Mouse (Mus musculus) monocyte, adult 2 months (primary cell): ENCODE results near the gene Ypel4.

Experiments
- DNase-seq, 2 experiments: peaks; one replicate each; pipeline ENCODE4 v3.0.0; 2022; ENCODE audit warnings: low spot score in 2 of 2, low read depth in 1 of 2

Ypel4 gene

DNA sequence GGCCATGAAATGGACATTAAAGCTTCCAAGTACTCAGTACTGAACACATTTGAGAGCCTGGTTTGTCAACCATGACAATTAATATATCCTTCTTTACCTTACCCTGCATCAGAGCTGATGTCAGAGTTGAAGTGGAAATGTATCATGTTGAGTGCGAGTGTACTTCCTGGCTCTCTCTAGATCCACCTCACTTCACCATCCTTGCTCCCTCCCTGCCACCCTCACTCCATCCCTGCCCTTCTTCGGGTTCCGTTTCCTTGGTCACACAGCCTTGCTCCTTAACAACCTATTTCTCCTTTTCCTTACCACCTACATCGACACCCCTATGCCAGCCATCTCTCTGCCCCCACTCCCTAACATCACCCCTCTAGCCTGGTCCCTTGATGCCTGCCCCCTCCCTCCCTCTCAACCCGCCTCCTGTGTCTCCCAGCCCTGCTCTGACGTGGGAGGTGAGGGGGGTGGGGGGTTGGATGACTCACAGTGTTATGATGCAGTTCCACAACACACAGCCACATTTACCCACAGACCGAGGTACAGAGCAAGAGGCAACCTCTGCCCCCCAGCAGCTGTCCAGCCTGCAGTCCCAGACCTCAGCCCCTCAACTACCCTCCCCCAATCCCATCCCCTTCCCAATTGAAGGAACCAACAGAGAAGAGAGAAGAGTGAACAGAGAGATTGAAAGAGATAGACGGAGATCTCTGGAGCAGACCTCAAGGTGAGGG is at the start of gene Ypel4:
Ypel4 (plus strand) TSS at position 480 of the 722 bp plus-strand sequence.
- DNase-seq: no peak

GRCm38 (mm10) chr2:84688080-84688844 is 45.6 kb upstream of the Ypel4 start:
- DNase-seq: no peak

DNA sequence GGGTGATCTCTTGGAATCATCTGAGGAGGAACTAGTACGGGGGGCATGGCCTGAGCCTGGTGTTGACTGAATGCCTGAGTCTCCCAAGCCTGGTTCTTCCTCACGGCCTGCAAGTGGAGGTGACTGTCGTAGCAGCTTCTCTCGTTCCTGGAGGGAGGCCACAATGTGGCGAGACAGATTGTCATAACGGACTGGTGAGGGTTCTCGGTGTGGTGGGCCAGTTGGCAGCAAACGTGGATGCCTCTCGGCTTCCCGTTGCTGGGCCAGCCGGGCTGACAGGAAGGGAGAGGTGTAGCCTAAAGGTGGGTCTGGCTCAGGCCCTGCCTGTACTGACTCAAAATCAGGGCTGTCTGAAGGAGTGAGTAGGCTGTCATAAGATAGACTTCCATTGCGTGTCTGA is 43.8 kb upstream of the Ypel4 start:
- DNase-seq: no peak

DNA sequence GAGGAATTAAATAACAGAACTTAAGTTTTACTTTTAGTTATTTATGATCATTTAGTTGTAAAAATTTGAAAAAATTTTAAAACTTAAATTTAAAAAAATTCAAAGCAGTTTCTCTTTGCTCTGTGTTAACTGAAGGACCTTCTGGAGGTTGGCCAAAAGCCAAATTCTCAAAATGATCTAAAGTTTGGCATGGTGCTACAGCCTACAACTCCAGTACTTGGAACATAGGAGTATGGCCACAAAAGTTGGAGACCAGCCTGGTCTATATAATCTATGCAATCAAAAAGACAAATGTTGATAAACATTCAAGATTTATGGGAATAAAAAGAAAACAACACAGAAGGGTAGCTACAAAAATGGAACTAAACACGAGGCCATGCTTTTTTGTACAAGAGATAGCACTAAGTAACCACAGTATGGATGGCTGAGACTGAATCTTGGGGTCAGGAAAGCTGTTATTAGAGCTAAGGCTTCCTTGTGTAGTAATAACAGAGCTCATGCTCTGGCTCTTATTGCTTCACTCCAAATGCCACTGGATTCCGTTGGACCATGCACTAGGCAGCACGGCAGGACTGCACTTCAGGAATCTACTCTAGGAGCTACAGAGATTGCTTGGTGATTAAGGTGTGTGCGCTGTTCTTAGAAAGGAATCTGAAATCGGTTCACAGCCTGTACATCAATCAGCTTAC is 38.7 kb upstream of the Ypel4 start:
- DNase-seq: no peak

- no peak for DNase-seq
These were observed 30.4 kb upstream of the Ypel4 start for GRCm38 (mm10) chr2:84703497-84703896.

- DNase-seq: no peak
These were observed 29.5 kb upstream of the Ypel4 start for GRCm38 (mm10) chr2:84704329-84704728.

GRCm38 (mm10) chr2:84705295-84705694 is 28.6 kb upstream of the Ypel4 start:
- DNase-seq: no peak

GRCm38 (mm10) chr2:84707523-84707922 is 26.3 kb upstream of the Ypel4 start:
- no peak for DNase-seq

DNA sequence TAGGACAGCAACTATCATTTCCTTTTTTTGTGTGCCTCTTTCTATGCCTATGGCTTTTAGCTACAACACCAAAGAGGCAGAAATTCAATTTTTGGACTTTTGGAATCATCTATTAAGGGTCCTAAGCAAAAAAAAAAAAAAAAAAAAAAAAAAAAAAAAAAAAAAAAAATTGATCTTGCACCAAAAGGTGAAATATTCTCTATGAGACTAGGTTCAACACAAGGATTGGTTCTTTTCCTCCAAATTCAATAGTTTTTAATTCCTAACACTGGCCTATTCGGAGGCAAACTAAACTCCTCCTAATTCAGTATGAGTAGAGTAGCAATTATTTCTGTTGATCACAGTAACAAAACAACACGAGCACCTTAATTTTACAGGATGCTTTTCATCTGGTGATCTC is 22.0 kb upstream of the Ypel4 start:
- no peak for DNase-seq

DNA sequence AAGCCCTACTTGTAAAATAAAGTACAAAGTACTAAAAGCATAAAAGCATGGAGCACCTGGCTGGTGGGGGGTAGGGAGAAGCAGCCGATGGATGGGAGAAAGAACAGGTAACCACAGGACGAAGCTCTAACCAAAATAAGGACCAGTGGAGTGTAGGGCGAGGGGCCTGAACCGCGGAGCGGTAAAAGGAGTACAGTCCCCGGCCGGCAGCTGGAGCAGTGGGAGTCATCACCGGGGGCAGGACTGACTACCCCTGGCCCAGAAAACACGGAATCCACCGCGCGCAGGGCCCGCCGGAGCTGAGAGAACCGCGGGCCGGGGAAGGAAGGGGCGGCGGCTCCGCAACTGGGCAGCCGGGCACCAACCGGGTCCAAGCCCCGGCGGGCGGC is 19.4 kb upstream of the Ypel4 start:
- DNase-seq: peak in 1 of 2 experiments; percentile 26

- DNase-seq: peak; percentile 97 to 99
These were observed 18.9 kb upstream of the Ypel4 start, which contains the start of gene Zdhhc5 for GRCm38 (mm10) chr2:84714811-84715561. Gene Zdhhc5, minus strand, starts transcription at chr2:84715180.

DNA sequence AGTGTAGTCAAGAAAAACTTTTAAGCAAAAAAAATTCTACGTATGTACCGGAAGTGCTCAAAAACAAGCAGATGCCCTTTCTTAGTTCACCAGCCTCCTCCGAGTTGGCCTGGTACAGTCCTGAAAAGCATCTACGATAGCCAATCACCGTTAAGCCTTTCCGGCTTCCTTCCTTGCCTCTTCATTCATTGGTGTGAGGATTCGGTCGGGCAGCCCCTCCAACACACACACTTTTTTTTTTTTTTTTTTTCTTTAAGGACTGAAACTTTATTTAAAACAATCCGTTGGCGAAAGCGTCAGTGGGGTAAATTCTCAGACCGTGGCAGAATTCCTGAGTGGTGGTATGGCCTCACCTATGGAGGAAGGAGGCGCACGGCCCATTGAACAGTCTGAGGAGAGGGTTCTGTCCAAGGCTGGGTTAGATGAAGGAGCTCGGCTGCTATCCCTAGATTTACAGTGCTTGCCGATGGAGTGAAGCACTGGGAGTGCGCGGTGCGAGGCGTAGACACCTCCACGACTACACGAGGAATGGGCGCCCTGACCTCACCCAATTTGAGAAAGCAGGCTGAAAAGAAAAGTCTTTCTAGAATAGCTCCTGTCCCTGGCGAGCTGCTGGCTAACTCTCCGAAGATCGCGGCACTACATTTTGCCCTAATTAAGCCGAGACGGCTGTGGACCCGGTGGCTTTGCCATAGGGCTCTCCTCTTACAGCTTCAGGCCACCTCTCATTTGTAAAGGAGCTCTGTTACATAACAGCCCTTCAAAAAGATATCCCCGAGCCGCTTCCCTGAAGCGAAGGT is 18.1 kb upstream of the Ypel4 start:
- no peak for DNase-seq

GRCm38 (mm10) chr2:84716423-84717355 is 17.2 kb upstream of the Ypel4 start:
- DNase-seq: no peak

DNA sequence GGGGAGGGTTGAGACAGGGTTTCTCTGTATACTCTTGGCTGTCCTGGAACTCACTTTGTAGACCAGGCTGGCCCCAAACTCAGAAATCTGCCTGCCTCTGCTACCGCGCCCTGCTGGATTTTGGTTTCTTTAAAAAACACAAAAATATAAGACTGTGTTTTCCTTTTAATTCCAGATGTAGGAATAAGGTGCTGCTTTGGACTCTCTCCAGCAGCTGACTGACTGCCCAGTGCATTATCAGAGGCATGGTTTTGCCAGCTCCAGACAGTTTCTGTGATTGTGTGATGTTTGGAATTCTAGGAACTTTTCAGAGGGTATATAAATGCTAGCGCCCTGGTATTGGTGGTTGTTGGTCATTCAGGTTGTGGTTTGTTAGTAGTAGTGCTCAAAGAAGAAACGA is 16.5 kb upstream of the Ypel4 start:
- DNase-seq: no peak

DNA sequence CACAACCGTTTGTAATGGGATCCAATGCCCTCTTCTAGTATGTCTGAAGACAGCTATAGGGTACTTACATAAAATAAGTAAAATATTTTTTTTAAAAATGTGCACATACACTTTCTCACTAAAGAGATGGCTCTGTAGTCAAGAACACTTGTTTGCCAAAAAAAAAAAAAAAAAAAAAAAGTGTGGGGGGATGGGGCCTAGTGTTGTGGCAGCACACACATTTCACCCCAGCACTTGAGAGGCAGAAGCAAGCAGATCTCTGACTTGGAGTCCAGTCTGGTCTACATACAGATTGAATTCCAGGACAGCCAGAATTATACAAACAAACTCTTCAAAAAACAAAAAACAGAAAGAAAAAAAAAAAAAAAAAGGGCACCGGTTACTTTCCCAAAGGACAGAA is 13.1 kb upstream of the Ypel4 start:
- DNase-seq: no peak

DNA sequence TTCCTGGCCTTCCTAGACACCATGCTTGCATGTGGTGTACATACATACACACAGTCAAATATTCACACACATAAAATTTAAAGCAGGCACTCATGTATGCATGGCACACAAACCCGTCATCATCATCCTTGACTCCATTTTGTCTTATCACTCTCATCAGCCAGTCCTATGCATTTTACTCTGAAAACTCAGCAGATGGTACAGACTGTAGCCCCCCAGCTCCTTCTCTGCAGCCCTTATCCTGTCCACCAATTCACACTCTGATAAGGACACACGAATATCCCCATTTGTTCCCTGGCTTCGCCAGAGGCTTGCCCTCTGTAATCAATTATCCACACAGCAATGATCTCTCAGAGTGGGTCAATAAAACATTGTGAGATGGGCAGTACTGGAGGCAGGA is 12.7 kb upstream of the Ypel4 start:
- no peak for DNase-seq

- DNase-seq: no peak
These were observed 10.0 kb upstream of the Ypel4 start for GRCm38 (mm10) chr2:84723856-84724255.

DNA sequence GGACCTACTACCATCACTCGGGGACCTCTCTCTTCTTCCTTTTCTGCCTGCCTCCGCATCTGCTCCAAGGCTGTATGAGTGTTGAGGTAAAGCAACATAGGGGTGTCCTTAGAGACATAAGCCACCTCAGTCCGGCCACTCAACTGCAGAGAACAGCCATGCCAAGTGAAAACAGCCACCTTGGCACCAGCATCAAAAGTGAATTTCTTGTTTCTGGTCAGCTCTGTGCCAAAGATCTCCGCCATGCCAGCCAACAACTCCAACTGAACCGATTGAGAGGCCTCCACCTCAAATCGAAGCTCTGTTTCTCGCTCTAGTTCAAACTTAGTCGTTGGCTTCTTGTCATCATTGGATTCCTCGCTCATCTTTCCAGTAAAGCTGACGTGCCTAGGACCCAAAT is 8.1 kb upstream of the Ypel4 start:
- DNase-seq: no peak

DNA sequence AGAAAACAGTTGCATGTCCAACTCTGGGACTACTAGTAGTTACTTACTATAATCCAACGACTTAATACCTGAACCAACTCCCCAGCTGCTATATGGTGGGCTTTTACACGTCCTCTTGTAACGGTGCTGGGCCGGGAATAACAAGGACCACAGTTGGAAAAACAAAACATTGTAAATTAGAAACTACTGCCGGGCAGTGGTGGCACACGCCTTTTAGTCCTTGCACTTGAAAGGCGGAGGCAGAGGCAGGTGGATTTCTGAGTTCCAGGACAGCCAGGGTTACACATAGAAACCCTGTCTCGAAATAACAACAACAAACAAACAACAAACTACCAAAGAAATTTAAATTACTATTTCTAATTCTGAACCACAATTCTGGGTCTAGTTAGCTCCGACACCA is 7.1 kb upstream of the Ypel4 start:
- no peak for DNase-seq
